Mouse (Mus musculus) central nervous system, embryonic 14 days (tissue): ENCODE results near the gene Svip. TPM values are rescaled to one million over a fixed set of nuclear protein-coding genes. Genes with fewer than 3 reads are reported as not detected.

ENCODE experiments used
- polyA plus RNA-seq: library from polyadenylated mRNA; depleted of rRNA; stranded (reverse); fragments of >200 nt; gene quantifications from 2 replicates; pipeline ENCODE4 v1.2.3, GENCODE M21; 2012; rRNA removed

Gene Svip
- 13.2 and 16.8 TPM in 2 replicates for polyA plus RNA-seq

GRCm38 (mm10) chr7:52005511-52006295 is at the start of gene Svip:
Svip (minus strand) TSS chr7:52006018.

GRCm38 (mm10) chr7:52015628-52016027 is 9.8 kb upstream of the Svip start, which contains the start of gene 1700015G11Rik:
1700015G11Rik (minus strand) TSS chr7:52015728.

Other genes starting within 250 kb of the Svip start
- gene Gas2, start 144.0 kb downstream of the Svip start, polyA plus RNA-seq: 20.2 and 26.3 TPM in 2 replicates
- gene Fancf, start 143.8 kb downstream of the Svip start, polyA plus RNA-seq: 12.2 and 12.4 TPM in 2 replicates
- not detected in 2 replicates for gene 1700015G11Rik, start 9.7 kb upstream of the Svip start, polyA plus RNA-seq